Mouse (Mus musculus) CH12F3 (cell line): Measurements from ENCODE around the gene Ptpn3.
"Not testable (repeated sequence)": the region's sequence is repeated elsewhere in the genome, so short reads cannot be mapped to it uniquely, and the experiment has no call there.

Experiments
- in situ Hi-C: fragments of 300-500 bp; cut with MboI; formaldehyde crosslinking; loops from 2 replicates; pipeline ENCODE4 v1.14.3; 2020; ENCODE audit warnings: low sequenced_read_pairs

The Ptpn3 gene

DNA sequence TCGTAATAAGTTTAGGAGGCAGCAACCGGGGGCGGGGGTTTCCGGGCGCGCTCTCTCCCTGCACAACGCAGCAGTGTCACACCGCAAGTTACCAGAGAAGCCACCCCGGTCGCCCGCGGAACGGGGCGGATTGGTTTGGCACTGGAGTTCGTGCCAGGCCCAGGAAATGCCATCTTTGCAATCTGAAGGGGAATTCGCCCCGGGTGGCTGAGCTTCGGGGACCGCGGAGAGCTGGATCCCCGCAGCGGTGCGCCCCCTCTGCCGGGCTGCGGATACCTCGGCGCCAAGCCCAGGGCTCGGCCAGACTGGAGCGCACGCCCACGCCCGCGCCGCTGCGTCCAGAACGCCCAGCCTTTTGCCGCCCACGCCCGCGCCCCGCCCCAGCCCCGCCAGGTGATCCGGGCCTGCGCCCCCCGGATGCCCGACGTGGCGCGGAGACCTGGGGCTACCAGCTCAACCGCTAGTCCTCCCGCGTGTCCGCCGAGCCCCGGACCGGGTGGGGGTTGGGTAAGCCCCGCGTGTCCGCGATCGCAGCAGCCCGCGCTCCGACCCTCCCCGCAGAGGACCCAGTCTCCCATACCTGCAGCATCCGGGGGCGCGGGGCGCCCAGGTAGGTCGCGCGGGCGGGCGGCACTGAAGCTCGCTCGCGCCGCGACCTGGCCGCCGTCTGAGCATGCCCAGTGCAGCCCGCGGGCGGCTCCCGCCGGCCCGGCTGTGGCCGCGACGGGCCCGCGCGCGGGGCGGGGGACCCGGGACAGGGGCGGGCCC is 1.8 kb downstream of the Ptpn3 start:
- in situ Hi-C loops: no loop called here

- in situ Hi-C loops: no loop called here
Observed at GRCm38 (mm10) chr4:57299308-57299700, 2.3 kb downstream of the Ptpn3 start.

DNA sequence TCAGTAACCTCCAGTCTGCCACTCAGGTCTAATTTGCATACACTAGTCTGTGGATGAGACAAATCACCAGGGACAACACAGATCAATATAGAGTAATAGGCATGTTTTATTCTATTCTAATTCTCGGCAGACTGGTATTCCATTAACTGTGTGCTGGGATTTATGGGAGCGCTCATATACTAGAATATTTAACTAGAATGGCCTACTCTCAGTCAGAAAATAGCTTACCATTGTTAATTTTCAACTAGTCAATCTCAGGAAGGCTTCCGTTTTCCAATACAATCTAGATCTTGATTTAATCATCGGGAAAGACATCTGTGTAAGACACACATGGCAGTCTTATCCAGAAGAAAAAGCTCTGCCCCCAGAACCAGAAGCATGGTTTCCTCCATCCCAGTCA is 3.5 kb downstream of the Ptpn3 start:
- in situ Hi-C loops: no loop called here

DNA sequence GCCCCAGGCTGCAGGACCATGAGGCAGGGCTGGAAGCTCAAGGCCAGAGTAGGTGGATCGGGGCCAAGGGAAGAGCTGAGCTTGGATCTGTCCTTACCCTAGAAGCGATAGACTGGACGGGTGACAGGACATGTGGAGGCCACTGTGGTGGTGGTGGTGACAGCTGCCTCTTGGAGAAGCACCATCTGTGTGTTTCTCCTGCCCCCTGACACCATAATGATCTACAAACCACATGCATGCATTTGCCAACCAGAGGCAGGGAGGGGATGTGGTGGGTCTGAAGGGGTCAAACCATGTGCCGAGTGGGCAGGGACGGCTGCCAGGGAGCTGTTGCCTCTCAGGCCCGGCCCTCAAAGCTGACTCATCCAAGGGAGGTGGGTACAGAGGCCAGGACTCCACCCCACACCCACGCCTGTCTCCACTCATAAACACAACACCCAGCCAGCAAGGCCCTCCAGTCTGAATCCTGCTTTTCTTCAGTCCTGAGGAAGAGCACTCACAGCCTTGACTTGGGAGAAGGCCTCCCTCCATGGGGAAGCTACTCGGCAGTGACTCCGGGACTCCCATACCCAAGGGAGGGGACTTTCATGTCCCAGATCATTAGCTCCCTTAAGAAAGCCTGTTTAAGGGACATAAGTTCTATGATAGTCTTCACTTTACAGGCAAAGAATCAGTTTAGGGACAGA is 6.5 kb downstream of the Ptpn3 start:
- in situ Hi-C loops: no loop called here

DNA sequence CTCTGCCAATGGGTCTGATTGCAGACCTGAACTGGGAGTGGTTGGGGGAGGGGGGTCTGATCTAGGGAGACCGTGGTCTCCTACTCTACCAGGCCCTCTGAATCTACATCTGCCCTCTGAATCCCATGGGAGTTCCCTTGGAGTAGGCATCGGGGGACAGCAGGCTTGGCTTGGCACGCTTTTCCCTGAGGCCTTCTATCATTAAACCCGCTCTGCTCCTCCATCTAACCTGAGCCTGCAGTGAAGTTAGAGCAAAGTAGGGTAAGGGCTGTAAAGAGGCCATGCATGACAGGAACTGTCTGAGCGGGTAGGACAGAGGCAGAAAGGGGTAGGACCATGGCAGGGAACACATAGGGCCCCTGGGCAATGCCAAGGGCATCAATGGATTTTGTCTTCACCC is 9.0 kb downstream of the Ptpn3 start:
- in situ Hi-C loops: no loop called here

GRCm38 (mm10) chr4:57290049-57290448 is 11.6 kb downstream of the Ptpn3 start:
- in situ Hi-C loops: no loop called here

DNA sequence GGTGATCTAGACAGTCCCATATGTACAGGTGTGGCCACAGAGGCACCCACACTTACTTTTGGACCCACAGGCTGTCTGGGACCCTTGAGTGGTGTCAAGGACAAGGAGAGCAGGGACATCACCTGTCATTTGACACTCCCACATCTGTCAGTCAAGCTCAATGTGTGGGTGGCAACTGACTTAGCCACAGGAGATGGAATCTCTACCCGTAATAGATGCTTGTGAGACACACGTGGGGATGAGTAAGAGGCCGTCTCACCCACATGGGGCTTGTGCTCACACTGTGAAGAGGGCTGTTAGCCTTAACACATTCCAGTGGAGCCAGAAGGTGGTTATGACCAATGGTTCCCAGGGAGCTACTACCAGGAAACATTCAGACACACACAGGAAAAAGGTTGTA is 13.8 kb downstream of the Ptpn3 start:
- in situ Hi-C loops: no loop called here

GRCm38 (mm10) chr4:57285251-57285650 is 16.4 kb downstream of the Ptpn3 start:
- in situ Hi-C loops: no loop called here

GRCm38 (mm10) chr4:57283189-57283588 is 18.4 kb downstream of the Ptpn3 start:
- in situ Hi-C loops: no loop called here

DNA sequence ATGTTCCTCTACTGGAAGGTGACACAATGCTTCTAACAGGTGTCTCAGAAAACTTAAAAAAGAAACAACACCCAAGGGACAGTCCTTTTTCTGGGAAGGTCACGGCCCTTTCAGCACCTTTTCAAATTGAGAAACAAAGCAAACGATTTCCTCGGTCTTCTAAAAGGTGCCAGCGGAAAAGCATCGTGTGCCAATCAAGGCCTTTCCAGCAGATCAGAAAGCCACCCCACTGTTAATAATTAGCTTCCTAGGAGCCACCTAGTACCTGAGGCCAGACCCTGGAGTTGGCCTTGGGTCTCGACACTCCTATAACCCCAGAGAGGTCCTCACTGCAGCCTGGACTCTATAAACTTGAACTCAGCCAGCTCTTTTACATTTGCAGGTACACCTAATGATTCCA is 19.0 kb downstream of the Ptpn3 start:
- in situ Hi-C loops: no loop called here

DNA sequence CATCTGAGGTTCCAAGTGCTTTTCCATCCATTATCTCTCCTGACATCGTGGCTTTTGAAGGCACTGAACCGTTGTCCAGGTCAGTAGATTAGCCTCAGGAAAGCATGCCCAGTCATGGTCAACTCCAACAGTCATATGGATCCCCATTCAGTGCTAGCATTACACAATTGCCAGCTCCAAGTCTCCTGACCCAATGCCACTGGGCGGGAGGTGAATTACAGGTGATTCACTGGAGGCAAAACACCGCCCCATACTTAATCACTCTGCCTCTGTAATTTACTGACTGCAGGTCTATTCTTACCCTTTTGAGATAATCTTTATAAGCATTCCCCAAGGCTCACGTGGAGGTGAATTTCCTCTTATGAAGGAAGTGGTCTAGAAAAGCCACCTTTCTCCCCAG is 19.5 kb downstream of the Ptpn3 start:
- in situ Hi-C loops: no loop called here

DNA sequence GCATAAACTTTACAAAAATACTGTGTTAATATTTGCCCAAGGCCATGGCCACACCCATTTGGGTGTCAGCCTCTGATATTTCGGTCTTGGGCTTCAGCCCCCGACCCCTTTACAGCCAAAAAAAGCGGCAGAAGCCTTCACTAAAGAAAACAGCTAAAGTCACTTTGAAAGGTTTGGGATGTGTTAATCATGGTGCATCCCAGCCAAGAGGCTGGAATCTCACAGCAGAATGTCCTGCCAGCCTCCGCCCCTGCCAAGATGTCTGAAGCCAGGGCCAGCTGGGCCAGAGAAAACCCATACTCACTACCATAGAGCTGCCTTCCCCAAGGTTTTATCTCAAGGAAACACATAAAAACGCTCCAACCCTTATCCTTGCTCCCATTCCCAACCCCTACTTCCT is 20.7 kb downstream of the Ptpn3 start:
- in situ Hi-C loops: no loop called here

DNA sequence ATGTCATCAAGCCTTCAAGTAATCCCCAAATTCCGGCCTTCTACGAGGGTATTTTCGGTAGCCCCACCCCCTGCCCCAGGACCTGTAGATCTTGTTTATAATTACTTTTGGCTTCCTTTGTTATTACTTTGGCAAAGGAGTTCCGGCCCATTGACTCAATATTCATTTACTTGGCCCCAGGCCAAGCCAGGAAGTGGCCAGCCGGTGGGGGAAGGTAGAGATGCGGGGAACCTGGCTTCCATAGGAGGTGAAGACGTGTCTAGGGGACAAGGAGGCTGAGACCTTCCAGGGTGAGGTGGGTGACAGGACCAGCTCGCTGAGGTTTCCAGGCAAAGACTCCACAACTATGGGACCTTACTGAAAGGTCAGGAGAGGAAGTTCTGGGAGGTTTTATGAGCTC is 22.4 kb downstream of the Ptpn3 start:
- in situ Hi-C loops: no loop called here

DNA sequence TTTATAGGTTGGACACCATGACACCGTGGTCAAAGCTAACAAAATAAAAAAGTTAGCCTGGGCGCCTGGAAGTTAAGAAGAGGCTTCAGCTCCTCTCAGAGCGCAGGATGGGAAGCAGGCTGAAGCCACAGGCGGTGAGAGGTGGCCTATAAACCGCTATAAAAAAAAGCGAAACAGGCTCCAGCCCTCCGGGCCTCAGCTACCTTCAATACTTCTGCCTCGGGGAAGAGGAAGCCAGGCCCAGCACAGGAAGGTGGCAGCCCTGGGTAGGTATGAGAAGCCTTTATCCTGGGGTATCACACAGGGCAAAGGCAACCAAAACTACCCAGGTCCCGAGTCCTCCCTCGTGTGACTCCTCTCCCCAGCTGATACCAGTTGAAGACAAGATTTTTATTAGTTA is 22.8 kb downstream of the Ptpn3 start:
- in situ Hi-C loops: no loop called here

DNA sequence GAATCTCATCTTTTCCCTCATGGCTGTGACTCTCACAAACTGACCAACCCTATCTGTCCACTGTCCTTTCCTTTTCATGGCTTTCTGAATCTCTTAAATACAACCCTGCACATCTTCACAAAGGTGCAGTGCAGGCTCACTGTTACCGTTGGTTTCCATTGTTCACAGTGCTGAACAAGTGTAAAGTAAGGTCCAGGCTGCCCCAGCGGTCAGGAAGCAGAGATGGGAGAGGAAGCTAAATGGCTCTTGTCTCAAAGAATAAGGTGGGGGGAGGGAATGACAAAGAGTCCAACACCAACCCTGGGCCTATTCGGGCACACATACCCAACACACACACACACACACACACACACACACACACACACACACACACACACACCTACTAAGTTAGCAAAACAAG is 24.0 kb downstream of the Ptpn3 start:
- in situ Hi-C loops: no loop called here

- in situ Hi-C loops: no loop called here
Observed at GRCm38 (mm10) chr4:57275116-57275743, 26.4 kb downstream of the Ptpn3 start.

- in situ Hi-C loops: no loop called here
Observed at GRCm38 (mm10) chr4:57273532-57274502, 27.8 kb downstream of the Ptpn3 start.

GRCm38 (mm10) chr4:57270991-57271390 is 30.6 kb downstream of the Ptpn3 start:
- in situ Hi-C loops: no loop called here

- in situ Hi-C loops: not testable (repeated sequence)
Observed at GRCm38 (mm10) chr4:57270489-57270888, 31.1 kb downstream of the Ptpn3 start.

DNA sequence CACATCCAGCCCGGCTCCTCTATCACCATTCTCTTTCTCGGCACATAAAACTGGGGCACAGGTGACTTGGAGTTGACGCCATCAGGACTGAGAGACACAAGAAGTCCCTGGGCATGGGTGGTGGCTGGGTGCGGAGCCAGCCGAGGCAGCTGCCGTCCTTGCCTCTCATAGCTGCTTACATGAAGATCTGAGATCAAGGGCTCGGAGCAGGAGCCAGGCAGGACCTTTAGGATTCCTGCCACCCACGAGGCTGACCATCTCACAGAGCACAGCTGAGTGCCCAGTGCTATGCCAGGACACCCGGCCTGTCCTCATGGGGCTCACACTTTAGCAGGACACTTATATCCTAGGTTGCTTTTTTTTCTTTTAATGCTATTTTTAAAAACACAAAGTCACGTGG is 32.3 kb downstream of the Ptpn3 start:
- in situ Hi-C loops: no loop called here

GRCm38 (mm10) chr4:57268330-57268729 is 33.3 kb downstream of the Ptpn3 start:
- in situ Hi-C loops: no loop called here
